Mouse (Mus musculus) heart, embryonic 13.5 days (tissue): ENCODE measurements around the gene Nanog. TPM values are rescaled to one million over a fixed set of nuclear protein-coding genes. Genes with fewer than 3 reads are reported as not detected.

Experiments
- ATAC-seq: fragments of 200-750 bp; cut with Nextera tagmentation; 2 replicates; pipeline ENCODE4 v1.8.0; 2017; ENCODE audit warnings: moderate TSS enrichment; ENCODE audit not compliant: insufficient number of reproducible peaks, low FRiP score, low TSS enrichment; ENCODE audit errors: extremely low read depth
- H3K27ac ChIP-seq: fragments of 300-500 bp; sonication (generic); replicated peaks from 2 replicates; pipeline ENCODE4 v1.5.1; 2015; ENCODE audit warnings: moderate library complexity, mild to moderate bottlenecking, inconsistent platforms
- H3K27me3 ChIP-seq: fragments of 300-500 bp; sonication (generic); replicated peaks from 2 replicates; pipeline ENCODE4 v1.6.1; 2015; ENCODE audit warnings: mild to moderate bottlenecking, inconsistent platforms
- H3K36me3 ChIP-seq: fragments of 300-500 bp; sonication (generic); 2 replicates; pipeline ENCODE4 v1.6.1; 2015; ENCODE audit warnings: mild to moderate bottlenecking, inconsistent platforms
- H3K4me1 ChIP-seq: fragments of 300-500 bp; sonication (generic); 2 replicates; pipeline ENCODE4 v1.6.1; 2015; ENCODE audit warnings: inconsistent platforms
- H3K4me2 ChIP-seq: fragments of 300-500 bp; sonication (generic); 2 replicates; pipeline ENCODE4 v1.6.1; 2015; ENCODE audit warnings: inconsistent platforms, mild to moderate bottlenecking, moderate library complexity
- H3K4me3 ChIP-seq: fragments of 300-500 bp; sonication (generic); 2 replicates; pipeline ENCODE4 v1.5.1; 2015; ENCODE audit warnings: moderate library complexity, mild to moderate bottlenecking, inconsistent platforms
- H3K9ac ChIP-seq: fragments of 300-500 bp; sonication (generic); 2 replicates; pipeline ENCODE4 v1.6.1; 2015; ENCODE audit warnings: inconsistent platforms, mild to moderate bottlenecking, moderate library complexity
- H3K9me3 ChIP-seq: fragments of 300-500 bp; sonication (generic); 2 replicates; pipeline ENCODE4 v1.6.1; 2016; ENCODE audit warnings: inconsistent platforms
- WGBS: fragments of 180-500 bp; shearing (Covaris S2); methylation state at CpG from one replicate; pipeline ENCODE4 v1.1.7; 2015; ENCODE audit warnings: mixed read lengths; 5-methylcytosine and 5-hydroxymethylcytosine counted together
- polyA plus RNA-seq: library from polyadenylated mRNA; unstranded; fragments of >200 nt; fragmentation: Nextera tagmentation; extraction: Ambion mirVana; gene quantifications from 2 replicates; pipeline ENCODE4 v1.2.1, GENCODE M21; 2015

The Nanog gene
- polyA plus RNA-seq, 1 experiment from 2014 or later, result 0.71 TPM

DNA sequence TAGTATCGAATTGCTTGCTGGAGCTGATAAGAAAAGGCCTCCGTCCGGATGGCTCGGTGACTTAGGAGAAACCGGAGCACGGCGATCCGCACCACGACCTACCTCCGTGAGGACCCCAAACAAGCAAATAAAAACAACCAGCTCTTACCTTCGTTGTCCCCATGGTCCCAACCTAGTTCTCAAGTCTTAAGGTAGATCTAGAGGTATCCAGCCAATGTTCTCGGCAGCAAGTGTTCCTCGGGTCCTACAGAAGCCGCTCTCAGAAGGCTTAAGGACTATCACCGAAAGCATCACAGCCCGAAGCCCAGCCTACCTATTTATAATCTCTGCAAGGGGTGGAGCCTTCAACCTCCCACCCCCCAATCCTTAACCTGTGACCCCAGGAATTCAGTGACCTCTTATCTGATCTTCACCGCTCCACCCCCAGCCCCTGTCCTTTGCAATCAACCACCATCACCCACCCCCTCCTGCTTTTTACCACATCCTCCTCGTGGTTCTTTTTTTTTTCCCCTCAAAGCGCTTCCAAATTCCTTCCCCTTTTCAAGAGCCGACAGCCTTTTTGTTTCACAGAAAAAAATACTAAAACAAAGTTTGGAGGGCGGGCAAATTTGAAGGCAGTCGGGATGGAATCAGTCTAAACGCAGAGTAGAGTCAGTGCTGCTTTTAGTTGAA lies 35.1 kb downstream of the Nanog start:
- ATAC-seq, result no peak
- Histone ChIP-seq H3K27ac (no peak overlapping the region), H3K36me3 (no peaks in the 10 kb centered on the region)

GRCm38 (mm10) chr6:122743353-122743752 lies 36.1 kb downstream of the Nanog start:
- H3K4me2 ChIP-seq, result no peak overlapping the region
- 26% methylated on average over 11 of the region's 11 CpGs for WGBS
- H3K4me3 ChIP-seq, result no peak overlapping the region
- no peaks in the 10 kb centered on the region for H3K9me3 ChIP-seq
- no peaks in the 10 kb centered on the region for H3K36me3 ChIP-seq
- no peak overlapping the region for H3K9ac ChIP-seq
- peaks cover 32% of the 10 kb centered on the region for H3K27me3 ChIP-seq
- H3K4me1 ChIP-seq, result peaks cover 22% of the 10 kb centered on the region; the same call in 1 of the 2 replicates
- no peak for ATAC-seq
- H3K27ac ChIP-seq, result no peak overlapping the region

More for the DNA sequence above, 35.1 kb downstream of the Nanog start:
- Histone ChIP-seq H3K9me3 (no peaks in the 10 kb centered on the region), H3K4me3 (peak overlapping the region; percentile 60), H3K9ac (peak overlapping the region; percentile 81), H3K27me3 (peaks cover 32% of the 10 kb centered on the region), H3K4me2 (peak overlapping the region; percentile 85), H3K4me1 (peaks cover 22% of the 10 kb centered on the region; the same call in 1 of the 2 replicates)
- WGBS, result under 1% methylated on average over 23 of the region's 23 CpGs

- H3K4me2 ChIP-seq, result no peak overlapping the region
- H3K27me3 ChIP-seq, result peaks cover 32% of the 10 kb centered on the region
- H3K9me3 ChIP-seq, result no peaks in the 10 kb centered on the region
- H3K4me3 ChIP-seq, result no peak overlapping the region
- no peak overlapping the region for H3K27ac ChIP-seq
- H3K4me1 ChIP-seq, result peaks cover 22% of the 10 kb centered on the region; the same call in 1 of the 2 replicates
- no peak overlapping the region for H3K9ac ChIP-seq
- no peak for ATAC-seq
- 38% methylated on average over 10 of the region's 10 CpGs for WGBS
- H3K36me3 ChIP-seq, result no peaks in the 10 kb centered on the region
Observed at GRCm38 (mm10) chr6:122744505-122745249, 37.4 kb downstream of the Nanog start.

DNA sequence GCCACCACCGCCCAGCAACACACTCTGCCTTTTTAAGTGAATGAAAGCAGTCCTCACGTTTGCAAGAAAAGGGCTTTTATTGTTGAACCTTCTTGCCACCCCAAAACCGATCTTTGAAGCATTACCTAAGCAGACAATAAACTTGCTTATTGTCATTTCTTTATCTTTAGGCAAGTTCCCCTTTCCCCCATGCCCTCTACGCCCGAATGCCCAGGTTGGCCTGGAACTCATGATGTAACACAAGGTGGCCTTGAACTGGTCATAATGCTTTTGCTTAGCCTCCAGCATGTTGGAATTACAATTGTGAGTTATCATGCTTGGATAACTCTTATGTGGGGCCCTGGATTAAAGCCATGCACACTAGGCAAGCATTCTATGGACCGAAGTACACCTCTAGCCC lies 43.3 kb downstream of the Nanog start:
- Histone ChIP-seq H3K9ac (no peak overlapping the region), H3K36me3 (no peaks in the 10 kb centered on the region), H3K4me2 (no peak overlapping the region), H3K4me3 (no peak overlapping the region), H3K9me3 (no peaks in the 10 kb centered on the region), H3K27ac (no peak overlapping the region), H3K27me3 (no peaks in the 10 kb centered on the region; the same call in 1 of the 2 replicates), H3K4me1 (no peaks in the 10 kb centered on the region)
- WGBS, result 79% methylated on average over 6 of the region's 6 CpGs
- no peak for ATAC-seq

DNA sequence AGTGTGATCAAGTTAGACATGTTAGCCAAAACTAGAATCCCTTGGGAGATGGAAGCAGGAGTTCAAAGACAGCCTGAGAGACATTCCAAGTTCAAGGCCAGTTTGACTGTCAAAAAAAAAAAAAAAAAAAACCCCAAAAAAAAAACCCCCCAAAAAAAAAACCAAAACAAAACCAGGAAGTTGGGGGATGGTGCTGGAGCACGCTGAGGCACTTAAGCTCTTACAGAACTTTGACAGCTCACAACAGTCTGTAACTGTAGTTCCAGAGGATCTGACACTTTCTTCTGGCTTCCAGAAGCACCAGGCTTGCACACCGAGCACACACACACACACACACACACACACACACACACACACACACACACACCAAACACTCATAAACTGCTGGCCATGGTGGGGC lies 48.6 kb downstream of the Nanog start:
- no peak overlapping the region for H3K4me3 ChIP-seq
- no peak overlapping the region for H3K9ac ChIP-seq
- H3K27me3 ChIP-seq, result no peaks in the 10 kb centered on the region
- no peak overlapping the region for H3K27ac ChIP-seq
- H3K9me3 ChIP-seq, result no peaks in the 10 kb centered on the region
- no peak overlapping the region for H3K4me2 ChIP-seq
- ATAC-seq, result no peak
- no peaks in the 10 kb centered on the region for H3K36me3 ChIP-seq
- H3K4me1 ChIP-seq, result peaks cover 7% of the 10 kb centered on the region
- 39% methylated on average over 2 of the region's 2 CpGs for WGBS

DNA sequence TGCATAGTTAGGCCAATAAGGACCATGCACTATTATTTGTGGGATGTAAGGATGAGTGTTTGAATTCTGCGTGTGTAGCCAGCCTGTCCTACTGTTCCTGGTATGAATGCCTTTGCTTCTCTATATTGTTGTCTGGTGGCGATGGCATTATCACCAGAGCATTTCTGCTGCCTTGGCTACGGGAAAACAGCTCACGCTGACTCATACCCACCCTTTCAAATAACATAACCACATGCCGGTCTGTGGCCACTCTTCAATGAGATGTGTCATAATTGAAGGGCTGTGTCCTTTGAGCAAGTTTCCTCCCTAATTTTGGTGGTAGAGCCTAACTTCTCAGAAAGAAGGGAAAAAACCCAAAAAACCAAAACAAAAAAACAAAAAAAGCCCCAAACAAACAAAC lies 51.4 kb downstream of the Nanog start:
- no peak for ATAC-seq
- WGBS, result 54% methylated on average over 5 of the region's 5 CpGs
- H3K27me3 ChIP-seq, result peaks cover 9% of the 10 kb centered on the region
- H3K4me2 ChIP-seq, result no peak overlapping the region
- H3K9ac ChIP-seq, result no peak overlapping the region
- H3K4me3 ChIP-seq, result no peak overlapping the region
- H3K27ac ChIP-seq, result no peak overlapping the region
- peaks cover 14% of the 10 kb centered on the region for H3K4me1 ChIP-seq
- H3K9me3 ChIP-seq, result no peaks in the 10 kb centered on the region
- no peaks in the 10 kb centered on the region for H3K36me3 ChIP-seq

DNA sequence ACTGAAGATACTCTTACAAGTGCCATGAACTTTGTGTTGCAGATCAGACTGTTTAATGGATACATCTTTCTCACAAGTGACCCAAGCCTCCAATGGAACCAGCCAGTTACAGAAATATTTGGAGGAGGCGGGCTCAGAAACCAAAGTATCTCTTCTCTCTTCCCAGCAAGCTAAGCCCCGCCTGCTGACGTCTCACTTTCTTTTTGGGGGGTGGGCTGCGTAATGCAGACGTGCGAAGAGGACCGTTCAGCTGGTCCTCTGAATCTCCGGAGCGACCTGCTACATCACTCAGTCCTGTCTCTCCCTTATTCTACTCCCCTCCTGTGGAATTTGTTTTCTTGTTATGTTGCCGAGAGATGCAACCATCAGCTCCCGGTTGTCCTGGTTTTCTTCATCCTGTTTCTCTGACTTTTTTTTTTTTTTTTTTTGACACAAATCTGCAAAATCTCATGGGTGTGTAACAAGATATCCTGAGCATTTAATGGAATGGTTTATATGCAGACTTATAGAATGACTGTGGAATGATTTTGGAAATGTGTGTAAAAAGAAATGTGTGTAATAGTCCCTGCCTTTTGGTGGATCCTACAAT lies 53.8 kb downstream of the Nanog start:
- Histone ChIP-seq H3K27me3 (peaks cover 11% of the 10 kb centered on the region), H3K36me3 (no peaks in the 10 kb centered on the region), H3K4me1 (peaks cover 30% of the 10 kb centered on the region), H3K4me2 (peak overlapping the region; percentile 63), H3K27ac (no peak overlapping the region), H3K4me3 (peak overlapping the region; percentile 50), H3K9ac (peak overlapping the region; percentile 69; the same call in 1 of the 2 replicates), H3K9me3 (no peaks in the 10 kb centered on the region)
- no peak for ATAC-seq
- under 1% methylated on average over 11 of the region's 11 CpGs for WGBS

DNA sequence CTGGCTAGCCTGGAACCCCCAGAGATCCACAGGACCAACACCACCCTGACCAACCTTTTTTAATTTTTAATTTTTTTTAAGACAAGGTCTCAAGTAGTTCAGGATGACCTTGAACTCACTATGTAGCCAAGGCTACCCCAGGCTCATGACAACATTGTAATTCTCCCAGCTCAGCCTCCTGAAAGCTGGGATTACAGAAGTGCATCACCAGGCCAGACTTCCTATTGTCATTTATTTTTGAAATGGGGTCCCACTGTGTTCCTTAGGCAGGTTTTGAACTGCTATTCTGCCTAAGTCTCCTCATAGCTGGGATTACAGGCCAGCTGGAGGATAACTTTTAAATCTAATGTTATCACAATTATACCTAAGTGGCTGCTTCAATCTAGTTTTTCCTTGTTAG lies 54.6 kb downstream of the Nanog start:
- Histone ChIP-seq H3K9me3 (no peaks in the 10 kb centered on the region), H3K9ac (no peak overlapping the region), H3K4me3 (no peak overlapping the region), H3K27me3 (peaks cover 11% of the 10 kb centered on the region), H3K27ac (no peak overlapping the region), H3K36me3 (no peaks in the 10 kb centered on the region), H3K4me1 (peaks cover 30% of the 10 kb centered on the region), H3K4me2 (no peak overlapping the region)
- ATAC-seq, result no peak

DNA sequence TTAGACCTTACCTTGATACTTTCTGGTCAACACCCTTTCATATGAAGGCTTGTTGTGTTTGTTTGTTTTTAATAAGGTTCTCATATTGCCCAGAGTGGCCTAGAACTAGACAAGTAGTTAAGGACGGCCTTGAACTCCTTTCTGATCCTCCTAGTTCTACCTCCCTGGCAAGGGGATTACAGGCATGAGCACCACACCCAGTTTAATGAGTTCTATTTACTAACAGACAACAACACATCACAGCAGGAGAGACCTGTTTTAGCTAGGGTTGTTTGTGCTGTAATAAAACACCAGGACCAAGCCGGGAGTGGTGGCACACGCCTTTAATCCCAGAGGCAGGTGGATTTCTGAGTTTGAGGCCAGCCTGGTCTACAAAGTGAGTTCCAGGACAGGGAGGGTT lies 55.2 kb downstream of the Nanog start:
- Histone ChIP-seq H3K4me2 (no peak overlapping the region), H3K4me3 (no peak overlapping the region), H3K9ac (no peak overlapping the region), H3K27ac (no peak overlapping the region), H3K36me3 (no peaks in the 10 kb centered on the region), H3K9me3 (no peaks in the 10 kb centered on the region), H3K27me3 (peaks cover 11% of the 10 kb centered on the region), H3K4me1 (peaks cover 30% of the 10 kb centered on the region)
- WGBS, result 69% methylated on average over 3 of the region's 3 CpGs
- ATAC-seq, result no peak

DNA sequence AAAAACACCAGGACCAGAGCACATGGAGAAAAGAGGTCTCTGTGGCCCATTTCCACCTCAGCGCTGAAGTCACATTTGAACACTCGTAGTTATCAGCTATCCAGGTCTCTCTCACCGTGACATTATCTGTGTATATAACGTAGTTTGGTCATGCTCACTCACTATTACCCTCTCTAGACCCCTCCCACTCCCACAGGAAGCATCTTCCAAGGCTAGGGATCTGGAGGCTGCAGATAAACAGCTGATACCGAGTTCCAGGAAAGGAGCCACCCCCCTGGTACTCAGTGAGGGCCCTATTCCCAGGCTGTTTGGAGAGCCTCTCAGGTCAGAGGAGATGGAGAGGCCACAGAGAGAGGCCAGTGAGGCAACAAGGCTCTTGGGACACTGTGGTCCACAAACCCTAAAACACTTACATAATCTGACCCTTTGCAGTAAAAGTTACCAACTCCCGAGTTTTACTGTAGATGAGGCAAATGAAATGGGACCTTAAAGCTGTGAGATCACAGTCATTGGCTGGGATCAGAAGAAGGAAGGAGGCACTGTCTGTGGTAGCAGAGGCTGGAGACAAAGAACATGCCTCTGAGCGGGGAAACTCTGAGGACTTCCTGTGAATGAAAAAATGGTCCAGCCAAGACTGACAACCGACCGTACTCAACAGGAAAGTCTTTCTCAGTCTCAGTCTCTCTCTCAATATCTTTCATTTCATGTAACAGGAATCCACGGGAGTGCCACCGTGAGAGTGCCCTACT lies 55.8 kb downstream of the Nanog start:
- Histone ChIP-seq H3K4me2 (peak overlapping the region; percentile 18; the same call in 1 of the 2 replicates), H3K27ac (0 out of 2 replicates have a peak overlapping the region, but pooled peaks have one; percentile 20), H3K36me3 (no peaks in the 10 kb centered on the region), H3K4me3 (no peak overlapping the region), H3K27me3 (peaks cover 11% of the 10 kb centered on the region), H3K9ac (no peak overlapping the region), H3K9me3 (no peaks in the 10 kb centered on the region), H3K4me1 (peaks cover 30% of the 10 kb centered on the region)
- WGBS, result 58% methylated on average over 11 of the region's 11 CpGs
- no peak for ATAC-seq

GRCm38 (mm10) chr6:122763844-122764445 lies 56.7 kb downstream of the Nanog start:
- Histone ChIP-seq H3K36me3 (no peaks in the 10 kb centered on the region), H3K4me2 (peak overlapping the region; percentile 93), H3K4me1 (peaks cover 30% of the 10 kb centered on the region), H3K4me3 (peak overlapping the region; percentile 59), H3K27ac (no peak overlapping the region), H3K9me3 (no peaks in the 10 kb centered on the region), H3K27me3 (peaks cover 11% of the 10 kb centered on the region), H3K9ac (peak overlapping the region; percentile 76)
- no peak for ATAC-seq
- 36% methylated on average over 17 of the region's 17 CpGs for WGBS
